Mouse (Mus musculus): ENCODE results near the gene Fbxl14.

The Fbxl14 gene

DNA sequence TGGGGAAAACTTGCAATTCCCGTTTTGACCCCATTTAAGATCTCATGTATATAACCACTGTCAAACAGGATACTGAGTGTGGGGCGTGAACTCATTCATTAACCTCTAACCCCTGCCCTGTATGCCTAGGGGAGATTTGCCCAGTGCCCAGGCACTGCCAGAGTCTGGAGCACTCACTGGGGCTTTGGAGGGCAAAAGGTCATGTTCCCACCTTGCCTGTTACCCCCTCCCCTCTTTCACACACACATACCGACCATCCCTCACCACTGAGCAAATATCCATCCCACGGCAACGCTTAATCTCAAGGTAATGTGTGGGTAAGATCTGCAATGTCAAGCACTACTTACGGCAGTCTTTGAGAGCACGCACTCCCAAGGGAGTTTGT is 13.2 kb downstream of the Fbxl14 start:
- no peak for DNase-seq (ENCODE audit: low spot score in 2 of 2)

GRCm38 (mm10) chr6:119499271-119499670 is 19.8 kb downstream of the Fbxl14 start:
- DNase-seq (ENCODE audit: low spot score in 2 of 2) = peak in 1 of 2 experiments; percentile 35

DNA sequence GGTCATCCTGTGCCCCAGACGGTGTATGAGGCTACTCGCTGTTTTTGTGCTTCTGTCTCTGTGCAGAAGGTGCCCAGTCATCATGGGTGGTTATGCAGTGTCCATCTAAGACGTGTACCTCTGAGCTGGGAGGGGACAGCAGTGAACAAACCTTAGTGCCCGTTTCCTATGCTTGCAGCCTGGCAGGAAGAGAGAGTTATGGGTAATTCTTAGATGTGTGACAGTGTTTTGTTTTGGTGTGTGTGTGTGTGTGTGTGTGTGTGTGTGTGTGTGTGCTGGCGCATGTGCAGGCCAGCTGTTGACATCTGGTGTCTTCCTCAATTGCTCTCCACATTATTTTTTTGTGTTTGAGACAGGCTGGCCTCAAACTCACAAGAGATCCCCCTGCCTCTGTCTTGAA is 20.6 kb downstream of the Fbxl14 start:
- no peak for DNase-seq (ENCODE audit: low spot score in 2 of 2)

GRCm38 (mm10) chr6:119502031-119502430 is 22.6 kb downstream of the Fbxl14 start:
- DNase-seq (ENCODE audit: low spot score in 2 of 2) = peak in 1 of 2 experiments; percentile 40

DNA sequence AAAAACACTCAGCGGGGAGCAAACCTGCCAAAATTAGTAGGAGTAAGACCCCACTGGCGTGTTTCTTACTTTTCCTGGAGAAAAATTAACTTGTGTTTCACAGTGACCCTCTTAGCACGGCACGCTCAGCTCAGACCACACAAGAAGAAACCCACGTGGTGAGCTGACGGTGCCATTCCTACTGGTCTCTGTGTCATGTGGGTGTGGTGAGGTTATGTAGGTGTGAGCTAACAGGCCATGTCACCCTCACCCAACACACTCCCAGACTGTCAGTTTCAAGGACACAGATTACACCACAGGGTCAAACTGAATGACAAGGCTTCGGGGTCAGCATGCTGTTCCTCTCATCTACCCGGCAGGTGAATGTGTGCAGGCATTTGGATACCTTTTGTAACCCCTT is 25.3 kb downstream of the Fbxl14 start:
- DNase-seq (ENCODE audit: low spot score in 2 of 2) = no peak

DNA sequence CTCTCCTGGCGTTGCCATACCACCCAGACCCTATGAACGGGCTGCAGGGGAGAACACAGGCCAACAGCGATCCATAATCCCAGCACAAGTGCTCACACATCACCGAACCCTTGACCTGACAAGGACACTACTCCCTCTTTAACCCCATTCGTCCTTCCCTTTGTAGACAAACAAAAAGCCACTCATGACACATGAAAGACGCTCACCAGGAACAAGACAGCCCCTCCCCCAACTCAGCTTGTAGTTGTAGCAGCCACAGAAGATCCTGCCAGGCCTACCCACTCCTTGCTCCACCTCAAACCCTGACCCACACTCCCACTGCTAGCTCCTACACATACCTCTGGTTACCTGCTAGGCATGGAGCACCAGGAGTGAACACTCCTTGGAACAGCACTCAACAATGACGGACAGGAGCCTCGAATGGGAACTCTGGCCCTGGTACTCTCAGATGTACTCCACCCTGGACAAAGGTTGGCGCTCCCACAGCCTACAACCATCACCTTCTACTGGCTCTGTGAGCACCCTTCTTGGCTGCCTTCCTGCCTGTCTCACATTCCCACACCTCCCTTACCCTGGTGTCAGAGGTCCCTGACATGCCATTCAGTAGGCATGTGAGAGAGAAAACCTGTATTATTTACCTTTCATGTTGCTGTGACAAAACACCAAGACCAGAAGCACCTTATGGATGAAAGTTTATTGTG is 26.2 kb downstream of the Fbxl14 start:
- DNase-seq (ENCODE audit: low spot score in 2 of 2) = no peak

DNA sequence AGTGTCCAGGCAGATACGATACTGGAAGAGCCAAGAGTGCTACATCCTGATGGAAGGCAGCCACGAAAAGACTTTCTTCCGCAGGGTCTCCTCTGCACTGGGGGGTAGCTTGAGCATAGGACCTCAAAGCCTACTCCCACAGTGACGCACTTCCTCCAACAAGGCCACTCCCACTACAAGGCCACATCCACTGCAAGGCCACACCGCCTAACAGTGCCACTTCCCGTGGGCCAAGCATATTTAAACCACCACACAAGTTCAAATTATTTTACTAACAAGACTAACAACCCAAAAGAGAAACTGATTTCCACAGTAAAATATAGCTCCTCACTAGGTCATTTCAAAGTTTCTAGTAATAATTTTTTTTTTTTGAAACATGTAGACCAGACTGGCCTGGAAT is 28.8 kb downstream of the Fbxl14 start:
- no peak for DNase-seq (ENCODE audit: low spot score in 2 of 2)

GRCm38 (mm10) chr6:119508634-119509375 is 29.3 kb downstream of the Fbxl14 start:
- no peak for DNase-seq (ENCODE audit: low spot score in 2 of 2)

GRCm38 (mm10) chr6:119509437-119510037 is 30.1 kb downstream of the Fbxl14 start:
- DNase-seq (ENCODE audit: low spot score in 2 of 2) = no peak

DNA sequence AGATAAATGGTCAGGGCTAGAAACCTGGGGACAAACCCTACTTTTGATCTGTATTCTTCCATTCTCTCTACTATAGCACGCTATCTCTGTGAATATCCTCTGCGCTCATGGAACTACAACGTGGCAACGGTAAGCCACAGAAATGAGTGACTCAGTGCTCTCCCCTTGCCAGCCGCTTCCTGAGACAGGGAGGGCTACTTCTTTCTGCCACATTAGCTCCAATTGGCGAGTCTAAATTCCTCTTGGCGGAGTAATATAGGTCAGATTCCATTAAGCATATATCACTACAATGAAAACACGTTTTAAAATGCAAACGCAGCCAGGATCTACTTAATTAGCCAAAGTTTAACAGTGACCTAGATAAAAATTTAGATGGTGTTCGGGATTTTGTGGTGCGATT is 33.2 kb downstream of the Fbxl14 start:
- no peak for DNase-seq (ENCODE audit: low spot score in 2 of 2)

DNA sequence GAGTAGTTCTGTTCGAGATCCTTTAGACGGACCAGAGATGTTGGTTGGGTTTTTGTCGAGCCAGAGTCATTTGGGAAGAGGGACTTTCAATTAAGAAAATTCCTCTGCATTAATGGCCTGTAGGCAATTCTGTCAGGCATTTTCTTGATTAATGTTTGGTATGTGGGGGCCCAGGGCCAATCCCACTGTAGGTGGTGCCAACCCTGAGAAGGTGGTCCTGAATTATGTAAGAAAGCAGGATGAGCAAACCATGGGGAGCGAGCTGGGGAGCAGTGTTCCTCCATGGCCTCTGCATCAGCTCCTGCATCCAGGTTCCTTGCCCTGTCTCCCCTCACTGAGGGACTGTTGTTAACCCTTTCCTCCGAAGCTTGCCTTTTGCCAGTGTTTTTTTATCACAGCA is 34.0 kb downstream of the Fbxl14 start:
- no peak for DNase-seq (ENCODE audit: low spot score in 2 of 2)

- no peak for DNase-seq (ENCODE audit: low spot score in 2 of 2)
These were observed 34.6 kb downstream of the Fbxl14 start for GRCm38 (mm10) chr6:119514085-119514484.

DNA sequence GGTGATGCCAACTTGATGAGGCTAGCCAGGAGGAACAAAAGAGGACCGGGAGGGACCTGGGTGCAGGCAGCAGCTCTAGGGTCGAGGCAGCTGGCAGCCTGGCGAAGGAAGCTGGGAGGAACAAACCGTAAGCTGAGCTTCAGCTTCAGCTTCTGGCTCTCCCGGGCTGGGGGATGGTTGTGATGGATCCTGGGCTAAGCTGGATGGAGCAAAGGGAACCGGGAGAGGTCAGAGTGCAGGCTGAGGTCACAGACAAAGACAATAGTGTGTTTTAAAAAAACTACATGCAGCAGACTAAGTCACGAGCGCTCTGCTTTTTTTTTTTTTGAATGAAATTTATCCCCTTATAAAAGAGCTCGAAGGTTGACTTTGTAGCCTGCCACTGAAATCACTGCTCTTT is 41.3 kb downstream of the Fbxl14 start:
- DNase-seq (ENCODE audit: low spot score in 2 of 2) = no peak

DNA sequence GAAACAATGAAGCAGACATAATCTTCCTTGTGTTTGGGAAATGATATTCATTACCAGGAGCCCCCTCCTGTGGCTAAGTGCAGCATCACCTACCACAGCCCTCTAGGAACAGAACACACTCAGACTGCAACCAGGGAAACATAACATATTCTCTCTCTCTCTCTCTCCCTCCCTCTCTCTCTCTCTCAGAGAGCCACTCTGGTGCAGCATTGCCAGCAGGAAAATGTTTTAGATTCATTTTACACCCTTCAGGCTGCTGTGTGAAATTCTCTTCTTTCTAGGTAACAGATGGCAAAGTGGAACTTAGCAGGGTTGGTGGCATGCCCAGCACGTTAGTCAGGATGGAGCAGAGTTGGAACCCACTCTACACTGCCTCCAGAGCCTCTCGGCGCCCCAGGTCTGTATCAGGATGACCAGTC is 42.0 kb downstream of the Fbxl14 start:
- DNase-seq (ENCODE audit: low spot score in 2 of 2) = no peak

DNA sequence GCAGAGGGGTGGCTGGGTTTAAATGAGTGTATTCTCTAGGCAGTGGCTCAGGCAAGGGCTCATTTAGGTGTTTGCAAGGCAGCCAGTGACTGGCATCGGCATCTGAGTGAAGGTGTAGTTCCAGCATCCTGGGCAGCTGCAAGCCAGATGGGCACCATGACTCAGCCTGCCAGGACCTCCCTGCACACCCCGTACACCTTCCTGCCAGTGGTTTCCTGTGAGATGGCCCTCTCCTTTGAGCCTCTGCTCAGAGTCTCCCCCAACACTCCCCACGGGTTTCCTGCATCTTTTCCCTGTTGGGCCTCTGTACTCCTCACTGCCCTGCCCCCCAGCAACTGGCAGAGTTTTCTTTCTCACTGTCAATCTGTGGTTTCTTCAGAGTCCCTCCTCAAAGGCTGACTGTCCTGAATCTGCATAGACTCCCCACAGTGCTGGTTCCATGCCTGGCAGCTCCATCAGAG is 42.5 kb downstream of the Fbxl14 start:
- no peak for DNase-seq (ENCODE audit: low spot score in 2 of 2)

DNA sequence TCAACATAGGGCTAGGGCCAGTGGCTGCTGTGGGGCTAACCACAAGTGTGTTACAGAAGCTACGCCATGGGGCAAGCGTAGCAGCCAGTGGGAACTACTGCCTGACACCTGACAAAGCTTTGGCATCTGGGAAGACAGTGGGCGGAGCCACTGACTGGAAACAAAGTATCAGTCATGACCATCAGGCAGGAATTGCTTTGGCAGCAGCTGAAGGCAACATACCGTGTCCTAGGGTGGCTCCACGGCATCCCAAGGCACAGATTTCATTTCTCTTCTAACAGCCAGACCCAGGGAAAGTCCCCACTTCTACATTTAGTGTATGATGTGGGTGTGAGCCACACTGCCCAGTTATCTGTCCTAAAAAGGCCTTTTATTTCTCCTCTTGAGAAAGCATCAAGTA is 47.0 kb downstream of the Fbxl14 start:
- no peak for DNase-seq (ENCODE audit: low spot score in 2 of 2)

DNA sequence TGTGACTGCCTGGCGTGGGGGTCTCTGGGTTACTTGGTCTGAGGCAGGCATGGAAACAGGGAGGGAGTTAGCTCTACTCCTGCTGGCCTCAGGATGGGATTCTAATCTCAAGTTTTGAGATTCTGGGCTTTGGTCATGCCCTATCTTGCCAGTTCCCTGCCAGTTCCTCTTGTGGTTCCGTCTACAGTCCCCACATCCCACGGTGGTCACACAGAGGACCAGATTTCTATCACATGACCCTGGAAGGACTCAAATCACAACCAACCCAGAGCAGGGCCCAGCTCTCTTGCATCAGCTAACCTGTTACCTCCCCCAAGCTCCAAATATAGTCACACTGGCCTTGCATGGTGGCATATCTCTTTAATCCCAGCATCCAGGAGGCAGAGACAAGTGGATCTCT is 50.2 kb downstream of the Fbxl14 start:
- no peak for DNase-seq (ENCODE audit: low spot score in 2 of 2)

Data from spleen, postnatal 10 days (tissue).